19 mouse cellular contexts compared by ENCODE assay signal in genomic region chr3:38231506-38231905, GRCm38 (mm10).
DNase-seq lines count a peak whose midpoint lies in the region; ATAC-seq and TF ChIP-seq lines count a peak whose summit lies in the region.
"Had no signal": no experiment of that assay in that cellular context is flagged by ENCODE, and none has a peak within 500 bp of the region (broad histone marks: within the 10 kb centered on the region; RNA-seq: fewer than 3 reads in every experiment).

No protein-coding gene starts in this region.

- intact Hi-C loops in heart, postnatal 25 days (cut with DNase I): no loop called here

- no peak overlapping the region for H3K9ac ChIP-seq in forebrain, embryonic 11.5 days (ENCODE audit: low read length)
- no peak overlapping the region for H3K9ac ChIP-seq in forebrain, embryonic 14.5 days (ENCODE audit: low read length)
- H3K9ac ChIP-seq in heart, postnatal 0 days (replicated peaks; ENCODE audit: low read depth, low read length): no peak overlapping the region
- no peak overlapping the region for H3K9ac ChIP-seq in stomach, embryonic 14.5 days (replicated peaks; ENCODE audit: low read depth, low read length)
- no peak overlapping the region for H3K9ac ChIP-seq in stomach, postnatal 0 days (ENCODE audit: low read length)
- H3K9ac ChIP-seq: embryonic facial prominence, embryonic 13.5 days; forebrain, postnatal 0 days; liver, embryonic 14.5 days; lung, embryonic 15.5 days; neural tube, embryonic 13.5 days had no signal

- 0 out of 2 replicates have a peak overlapping the region, but pooled peaks have one; percentile 31 for H3K27ac ChIP-seq in forebrain, embryonic 11.5 days (ENCODE audit: low read depth, low read length)
- no peak overlapping the region; the same call in 1 of the 2 replicates for H3K27ac ChIP-seq in forebrain, embryonic 14.5 days (ENCODE audit: low read depth, low read length)
- peak overlapping the region; percentile 81 for H3K27ac ChIP-seq in heart, postnatal 0 days (ENCODE audit: low read depth)
- H3K27ac ChIP-seq in stomach, embryonic 14.5 days (ENCODE audit: low read length): peak overlapping the region; percentile 61; the same call in 1 of the 2 replicates
- no peak overlapping the region for H3K27ac ChIP-seq in stomach, postnatal 0 days (replicated peaks)
- H3K27ac ChIP-seq: embryonic facial prominence, embryonic 13.5 days; layer of hippocampus, adult 2 months; liver, embryonic 14.5 days had no signal

- no peak for DNase-seq in forebrain, embryonic 11.5 days (ENCODE audit: low spot score)
- no peak for DNase-seq in forebrain, embryonic 14.5 days (ENCODE audit: low spot score)
- DNase-seq in heart, postnatal 0 days (ENCODE audit: low spot score): no peak
- no peak for DNase-seq in heart, postnatal 25 days (ENCODE audit: low spot score)
- DNase-seq in stomach, postnatal 0 days (ENCODE audit: low spot score): no peak
- no peak for DNase-seq in urinary bladder, postnatal 36 days (ENCODE audit: low spot score in 2 of 2)
- DNase-seq: adrenal gland, postnatal 14 days; cerebellum, adult 2 months; kidney, postnatal 25 days; lung, postnatal 36 days had no signal

- ATAC-seq in forebrain, embryonic 11.5 days (replicated peaks; ENCODE audit: low FRiP score): no peak
- ATAC-seq in forebrain, embryonic 14.5 days: no peak
- no peak for ATAC-seq in heart, postnatal 0 days (ENCODE audit: insufficient read depth, low read depth)
- ATAC-seq in stomach, embryonic 14.5 days (ENCODE audit: insufficient number of reproducible peaks, insufficient read depth, low FRiP score, low read depth): no peak
- ATAC-seq in stomach, postnatal 0 days (ENCODE audit: low FRiP score, low TSS enrichment): no peak
- ATAC-seq: CD4-positive, CD25-positive, alpha-beta regulatory T cell, adult 4 months had no signal

- no peaks in the 10 kb centered on the region for H3K9me3 ChIP-seq in forebrain, embryonic 11.5 days (ENCODE audit: control insufficient read depth, low read length)
- no peaks in the 10 kb centered on the region for H3K9me3 ChIP-seq in forebrain, embryonic 14.5 days (replicated peaks; ENCODE audit: control insufficient read depth, low read length)
- no peaks in the 10 kb centered on the region for H3K9me3 ChIP-seq in heart, postnatal 0 days (replicated peaks; ENCODE audit: control insufficient read depth, low read length)
- H3K9me3 ChIP-seq in stomach, embryonic 14.5 days (ENCODE audit: control insufficient read depth, low read depth, low read length): no peaks in the 10 kb centered on the region
- no peaks in the 10 kb centered on the region for H3K9me3 ChIP-seq in stomach, postnatal 0 days (ENCODE audit: control insufficient read depth, low read length)
- H3K9me3 ChIP-seq: embryonic facial prominence, embryonic 13.5 days; lung, embryonic 15.5 days; megakaryocyte, embryonic 14.5 days; neural tube, embryonic 13.5 days had no signal

- peaks cover 15% of the 10 kb centered on the region for H3K4me1 ChIP-seq in forebrain, embryonic 11.5 days (replicated peaks; ENCODE audit: control insufficient read depth, insufficient read depth, low read length)
- peaks cover 21% of the 10 kb centered on the region for H3K4me1 ChIP-seq in forebrain, embryonic 14.5 days (ENCODE audit: control insufficient read depth, insufficient read depth, low read length)
- peaks cover 15% of the 10 kb centered on the region for H3K4me1 ChIP-seq in heart, postnatal 0 days (ENCODE audit: control insufficient read depth, insufficient read depth)
- peaks cover 21% of the 10 kb centered on the region for H3K4me1 ChIP-seq in stomach, embryonic 14.5 days (ENCODE audit: control insufficient read depth, insufficient read depth, low read length)
- H3K4me1 ChIP-seq in stomach, postnatal 0 days (replicated peaks; ENCODE audit: control insufficient read depth, insufficient read depth): no peaks in the 10 kb centered on the region; the same call in 1 of the 2 replicates

- TF ChIP-seq CTCF in heart, postnatal 0 days (IDR thresholded peaks at IDR 0.05; ENCODE audit: low read depth): no peak
- TF ChIP-seq CTCF in stomach, postnatal 0 days (IDR thresholded peaks at IDR 0.05; ENCODE audit: low read depth): no peak

- H3K4me3 ChIP-seq in forebrain, embryonic 11.5 days (ENCODE audit: low read depth, low read length): no peak overlapping the region
- H3K4me3 ChIP-seq in forebrain, embryonic 14.5 days (ENCODE audit: low read depth, low read length): no peak overlapping the region
- no peak overlapping the region for H3K4me3 ChIP-seq in heart, postnatal 0 days (ENCODE audit: low read depth, low read length)
- H3K4me3 ChIP-seq in stomach, embryonic 14.5 days (ENCODE audit: low read depth, low read length): no peak overlapping the region
- H3K4me3 ChIP-seq in stomach, postnatal 0 days (ENCODE audit: low read depth, low read length): no peak overlapping the region
- H3K4me3 ChIP-seq: embryonic facial prominence, embryonic 13.5 days; layer of hippocampus, adult 2 months; lung, embryonic 15.5 days; megakaryocyte, embryonic 14.5 days; neural tube, embryonic 13.5 days had no signal

- H3K27me3 ChIP-seq in forebrain, embryonic 11.5 days (ENCODE audit: control insufficient read depth, insufficient read depth, low read length): no peaks in the 10 kb centered on the region
- no peaks in the 10 kb centered on the region for H3K27me3 ChIP-seq in forebrain, embryonic 14.5 days (replicated peaks; ENCODE audit: control insufficient read depth, insufficient read depth, low read length)
- H3K27me3 ChIP-seq in heart, postnatal 0 days (ENCODE audit: control insufficient read depth, insufficient read depth, low read length): no peaks in the 10 kb centered on the region
- no peaks in the 10 kb centered on the region for H3K27me3 ChIP-seq in stomach, embryonic 14.5 days (ENCODE audit: control insufficient read depth, insufficient read depth, low read length)
- no peaks in the 10 kb centered on the region for H3K27me3 ChIP-seq in stomach, postnatal 0 days (ENCODE audit: control insufficient read depth, insufficient read depth, low read length)
- H3K27me3 ChIP-seq: embryonic facial prominence, embryonic 13.5 days; neural tube, embryonic 13.5 days had no signal

- TF ChIP-seq EP300 in heart, postnatal 0 days (IDR thresholded peaks at IDR 0.05; ENCODE audit: low read depth): no peak
- TF ChIP-seq EP300 in stomach, postnatal 0 days (optimal IDR thresholded peaks at IDR 0.05): no peak

- 78% methylated on average over 3 of the region's 3 CpGs for WGBS in forebrain, embryonic 11.5 days
- WGBS in forebrain, embryonic 14.5 days: 81% methylated on average over 3 of the region's 3 CpGs
- 85% methylated on average over 3 of the region's 3 CpGs for WGBS in heart, postnatal 0 days
- WGBS in stomach, embryonic 14.5 days: 86% methylated on average over 3 of the region's 3 CpGs
- WGBS in stomach, postnatal 0 days: 71% methylated on average over 3 of the region's 3 CpGs

- no peak overlapping the region for H3K4me2 ChIP-seq in forebrain, embryonic 11.5 days (ENCODE audit: low read depth, low read length, severe bottlenecking)
- H3K4me2 ChIP-seq in forebrain, embryonic 14.5 days (ENCODE audit: low read length): no peak overlapping the region
- no peak overlapping the region for H3K4me2 ChIP-seq in heart, postnatal 0 days (ENCODE audit: low read depth, low read length)
- no peak overlapping the region for H3K4me2 ChIP-seq in stomach, embryonic 14.5 days (replicated peaks; ENCODE audit: low read depth, low read length)
- H3K4me2 ChIP-seq in stomach, postnatal 0 days (replicated peaks; ENCODE audit: low read depth): no peak overlapping the region
- H3K4me2 ChIP-seq: embryonic facial prominence, embryonic 13.5 days had no signal

- no peaks in the 10 kb centered on the region for H3K36me3 ChIP-seq in forebrain, embryonic 11.5 days (ENCODE audit: control insufficient read depth, insufficient read depth, low read length)
- no peaks in the 10 kb centered on the region for H3K36me3 ChIP-seq in forebrain, embryonic 14.5 days (ENCODE audit: control insufficient read depth, insufficient read depth, low read length)
- no peaks in the 10 kb centered on the region for H3K36me3 ChIP-seq in heart, postnatal 0 days (replicated peaks; ENCODE audit: control insufficient read depth, insufficient read depth, low read length)
- no peaks in the 10 kb centered on the region for H3K36me3 ChIP-seq in stomach, embryonic 14.5 days (ENCODE audit: control insufficient read depth, insufficient read depth, low read length)
- H3K36me3 ChIP-seq in stomach, postnatal 0 days (ENCODE audit: control insufficient read depth, insufficient read depth, low read length): no peaks in the 10 kb centered on the region
- H3K36me3 ChIP-seq: embryonic facial prominence, embryonic 13.5 days; lung, embryonic 15.5 days; neural tube, embryonic 13.5 days had no signal

Comparison
In these comparisons a context has a peak if more than half of its experiments do, and no peak if none do; other contexts are left out.
1. H3K27ac ChIP-seq: peak in forebrain, embryonic 11.5 days (single experiment), heart, postnatal 0 days (single experiment) and stomach, embryonic 14.5 days (single experiment); none in forebrain, embryonic 14.5 days (single experiment) and stomach, postnatal 0 days (single experiment).